Mouse (Mus musculus): Measurements from ENCODE around the gene Rgsl1. TPM values are rescaled to one million over a fixed set of nuclear protein-coding genes. Genes with fewer than 3 reads are reported as not detected.
"Not testable (repeated sequence)": the region's sequence is repeated elsewhere in the genome, so short reads cannot be mapped to it uniquely, and the experiment has no call there.

The Rgsl1 gene
- polyA plus RNA-seq, 1 experiment from 2014 or later, result not detected

- not testable (repeated sequence) for H3K4me1 ChIP-seq (ENCODE audit: control insufficient read depth, insufficient read depth, low read length); H3K4me3 ChIP-seq (ENCODE audit: low read length); H3K27ac ChIP-seq (ENCODE audit: low read depth, low read length); H3K9ac ChIP-seq (ENCODE audit: low read depth, low read length); ATAC-seq (ENCODE audit: low FRiP score, low TSS enrichment); H3K9me3 ChIP-seq (ENCODE audit: control insufficient read depth, low read length); H3K36me3 ChIP-seq (ENCODE audit: control insufficient read depth, insufficient read depth, low read length); H3K4me2 ChIP-seq (replicated peaks; ENCODE audit: low read depth, low read length); H3K27me3 ChIP-seq (ENCODE audit: control insufficient read depth, insufficient read depth, low read length)
- 66% methylated on average over 6 of the region's 6 CpGs for WGBS
Observed at GRCm38 (mm10) chr1:153769571-153769970, 74.4 kb downstream of the Rgsl1 start.

- no peak for ATAC-seq (ENCODE audit: low FRiP score, low TSS enrichment)
- H3K36me3 ChIP-seq (ENCODE audit: control insufficient read depth, insufficient read depth, low read length), result no peaks in the 10 kb centered on the region
- H3K4me1 ChIP-seq (ENCODE audit: control insufficient read depth, insufficient read depth, low read length), result no peaks in the 10 kb centered on the region
- no peak overlapping the region for H3K9ac ChIP-seq (ENCODE audit: low read depth, low read length)
- no peak overlapping the region for H3K4me3 ChIP-seq (ENCODE audit: low read length)
- no peak overlapping the region for H3K4me2 ChIP-seq (replicated peaks; ENCODE audit: low read depth, low read length)
- no peaks in the 10 kb centered on the region for H3K9me3 ChIP-seq (ENCODE audit: control insufficient read depth, low read length)
- 74% methylated on average over 5 of the region's 5 CpGs for WGBS
- no peaks in the 10 kb centered on the region for H3K27me3 ChIP-seq (ENCODE audit: control insufficient read depth, insufficient read depth, low read length)
- no peak overlapping the region for H3K27ac ChIP-seq (ENCODE audit: low read depth, low read length)
Observed at GRCm38 (mm10) chr1:153768465-153768864, 75.5 kb downstream of the Rgsl1 start.

- ATAC-seq (ENCODE audit: low FRiP score, low TSS enrichment), result no peak
- Histone ChIP-seq H3K27me3 (ENCODE audit: control insufficient read depth, insufficient read depth, low read length) (no peaks in the 10 kb centered on the region), H3K9me3 (ENCODE audit: control insufficient read depth, low read length) (no peaks in the 10 kb centered on the region), H3K4me3 (ENCODE audit: low read length) (no peak overlapping the region), H3K36me3 (ENCODE audit: control insufficient read depth, insufficient read depth, low read length) (no peaks in the 10 kb centered on the region), H3K9ac (ENCODE audit: low read depth, low read length) (no peak overlapping the region), H3K27ac (ENCODE audit: low read depth, low read length) (no peak overlapping the region), H3K4me2 (replicated peaks; ENCODE audit: low read depth, low read length) (no peak overlapping the region), H3K4me1 (ENCODE audit: control insufficient read depth, insufficient read depth, low read length) (no peaks in the 10 kb centered on the region)
- 90% methylated on average over 1 of the region's 1 CpGs for WGBS
Observed at GRCm38 (mm10) chr1:153767281-153767680, 76.7 kb downstream of the Rgsl1 start.

- no peak overlapping the region for H3K4me2 ChIP-seq (replicated peaks; ENCODE audit: low read depth, low read length)
- H3K9me3 ChIP-seq (ENCODE audit: control insufficient read depth, low read length), result no peaks in the 10 kb centered on the region
- no peaks in the 10 kb centered on the region for H3K36me3 ChIP-seq (ENCODE audit: control insufficient read depth, insufficient read depth, low read length)
- no peak overlapping the region for H3K4me3 ChIP-seq (ENCODE audit: low read length)
- ATAC-seq (ENCODE audit: low FRiP score, low TSS enrichment), result no peak
- no peak overlapping the region for H3K9ac ChIP-seq (ENCODE audit: low read depth, low read length)
- no peaks in the 10 kb centered on the region for H3K4me1 ChIP-seq (ENCODE audit: control insufficient read depth, insufficient read depth, low read length)
- 53% methylated on average over 8 of the region's 8 CpGs for WGBS
- H3K27me3 ChIP-seq (ENCODE audit: control insufficient read depth, insufficient read depth, low read length), result no peaks in the 10 kb centered on the region
- H3K27ac ChIP-seq (ENCODE audit: low read depth, low read length), result no peak overlapping the region
Observed at GRCm38 (mm10) chr1:153766298-153766697, 77.6 kb downstream of the Rgsl1 start.

- no peak for ATAC-seq (ENCODE audit: low FRiP score, low TSS enrichment)
- WGBS, result 85% methylated on average over 11 of the region's 11 CpGs
- H3K4me1 ChIP-seq (ENCODE audit: control insufficient read depth, insufficient read depth, low read length), result no peaks in the 10 kb centered on the region
Observed at GRCm38 (mm10) chr1:153764136-153764535, 79.8 kb downstream of the Rgsl1 start.

GRCm38 (mm10) chr1:153753725-153754464 lies 90.0 kb downstream of the Rgsl1 start:
- H3K4me2 ChIP-seq (replicated peaks; ENCODE audit: low read depth, low read length), result no peak overlapping the region
- H3K9me3 ChIP-seq (ENCODE audit: control insufficient read depth, low read length), result no peaks in the 10 kb centered on the region
- no peak overlapping the region for H3K4me3 ChIP-seq (ENCODE audit: low read length)
- no peaks in the 10 kb centered on the region for H3K36me3 ChIP-seq (ENCODE audit: control insufficient read depth, insufficient read depth, low read length)
- no peak overlapping the region for H3K9ac ChIP-seq (ENCODE audit: low read depth, low read length)
- H3K27me3 ChIP-seq (ENCODE audit: control insufficient read depth, insufficient read depth, low read length), result no peaks in the 10 kb centered on the region
- H3K4me1 ChIP-seq (ENCODE audit: control insufficient read depth, insufficient read depth, low read length), result peaks cover 14% of the 10 kb centered on the region; the same call in 1 of the 2 replicates
- H3K27ac ChIP-seq (ENCODE audit: low read depth, low read length), result no peak overlapping the region
- no peak for ATAC-seq (ENCODE audit: low FRiP score, low TSS enrichment)
- WGBS, result 75% methylated on average over 25 of the region's 25 CpGs

More at GRCm38 (mm10) chr1:153764136-153764535, 79.8 kb downstream of the Rgsl1 start:
- Histone ChIP-seq H3K27me3 (ENCODE audit: control insufficient read depth, insufficient read depth, low read length) (no peaks in the 10 kb centered on the region), H3K9ac (ENCODE audit: low read depth, low read length) (no peak overlapping the region), H3K9me3 (ENCODE audit: control insufficient read depth, low read length) (no peaks in the 10 kb centered on the region), H3K27ac (ENCODE audit: low read depth, low read length) (no peak overlapping the region), H3K4me2 (replicated peaks; ENCODE audit: low read depth, low read length) (no peak overlapping the region), H3K4me3 (ENCODE audit: low read length) (no peak overlapping the region), H3K36me3 (ENCODE audit: control insufficient read depth, insufficient read depth, low read length) (no peaks in the 10 kb centered on the region; the same call in 1 of the 2 replicates)

- Histone ChIP-seq H3K4me3 (ENCODE audit: low read length) (no peak overlapping the region; the same call in 1 of the 2 replicates), H3K36me3 (ENCODE audit: control insufficient read depth, insufficient read depth, low read length) (no peaks in the 10 kb centered on the region), H3K4me2 (replicated peaks; ENCODE audit: low read depth, low read length) (peak overlapping the region; percentile 50; the same call in 1 of the 2 replicates), H3K27me3 (ENCODE audit: control insufficient read depth, insufficient read depth, low read length) (no peaks in the 10 kb centered on the region), H3K9me3 (ENCODE audit: control insufficient read depth, low read length) (no peaks in the 10 kb centered on the region), H3K4me1 (ENCODE audit: control insufficient read depth, insufficient read depth, low read length) (peaks cover 20% of the 10 kb centered on the region; the same call in 1 of the 2 replicates), H3K27ac (ENCODE audit: low read depth, low read length) (no peak overlapping the region), H3K9ac (ENCODE audit: low read depth, low read length) (no peak overlapping the region)
- ATAC-seq (ENCODE audit: low FRiP score, low TSS enrichment), result no peak
- WGBS, result 91% methylated on average over 6 of the region's 6 CpGs
Observed at GRCm38 (mm10) chr1:153752521-153752920, 91.4 kb downstream of the Rgsl1 start.

- Histone ChIP-seq H3K27me3 (ENCODE audit: control insufficient read depth, insufficient read depth, low read length) (no peaks in the 10 kb centered on the region), H3K4me3 (ENCODE audit: low read length) (peak overlapping the region; percentile 22), H3K27ac (ENCODE audit: low read depth, low read length) (no peak overlapping the region), H3K4me1 (ENCODE audit: control insufficient read depth, insufficient read depth, low read length) (peaks cover 20% of the 10 kb centered on the region; the same call in 1 of the 2 replicates), H3K9me3 (ENCODE audit: control insufficient read depth, low read length) (no peaks in the 10 kb centered on the region), H3K36me3 (ENCODE audit: control insufficient read depth, insufficient read depth, low read length) (no peaks in the 10 kb centered on the region), H3K4me2 (replicated peaks; ENCODE audit: low read depth, low read length) (peak overlapping the region; percentile 50), H3K9ac (ENCODE audit: low read depth, low read length) (peak overlapping the region; percentile 40; the same call in 1 of the 2 replicates)
- 35% methylated on average over 13 of the region's 13 CpGs for WGBS
- 0 out of 2 replicates have a peak, but pooled peaks have one; percentile 10 for ATAC-seq (ENCODE audit: low FRiP score, low TSS enrichment)
Observed at GRCm38 (mm10) chr1:153751763-153752301, 92.1 kb downstream of the Rgsl1 start.

GRCm38 (mm10) chr1:153750054-153750453 lies 93.9 kb downstream of the Rgsl1 start:
- H3K27me3 ChIP-seq (ENCODE audit: control insufficient read depth, insufficient read depth, low read length), result no peaks in the 10 kb centered on the region
- no peak overlapping the region for H3K27ac ChIP-seq (ENCODE audit: low read depth, low read length)
- 56% methylated on average over 6 of the region's 6 CpGs for WGBS
- peak overlapping the region; percentile 42 for H3K9ac ChIP-seq (ENCODE audit: low read depth, low read length)
- peak overlapping the region; percentile 46 for H3K4me2 ChIP-seq (replicated peaks; ENCODE audit: low read depth, low read length)
- peaks cover 20% of the 10 kb centered on the region; the same call in 1 of the 2 replicates for H3K4me1 ChIP-seq (ENCODE audit: control insufficient read depth, insufficient read depth, low read length)
- H3K9me3 ChIP-seq (ENCODE audit: control insufficient read depth, low read length), result no peaks in the 10 kb centered on the region
- no peak for ATAC-seq (ENCODE audit: low FRiP score, low TSS enrichment)
- H3K36me3 ChIP-seq (ENCODE audit: control insufficient read depth, insufficient read depth, low read length), result no peaks in the 10 kb centered on the region
- peak overlapping the region; percentile 21 for H3K4me3 ChIP-seq (ENCODE audit: low read length)
